Mouse (Mus musculus) heart, adult 2 months (tissue): ENCODE data around the gene Plac1.

Experiments used
- EP300 ChIP-seq: fragments of 200-500 bp; IDR thresholded peaks from 2 replicates; pipeline ENCODE4 v1.6.1; 2011; ENCODE audit warnings: low read depth, low read length, control low read depth; ENCODE audit not compliant: insufficient read depth
- POLR2A ChIP-seq: fragments of 200-500 bp; IDR thresholded peaks from 2 replicates; pipeline ENCODE4 v1.6.1; 2011; ENCODE audit warnings: mild to moderate bottlenecking, low read depth, low read length, control low read depth; ENCODE audit not compliant: insufficient read depth

DNA sequence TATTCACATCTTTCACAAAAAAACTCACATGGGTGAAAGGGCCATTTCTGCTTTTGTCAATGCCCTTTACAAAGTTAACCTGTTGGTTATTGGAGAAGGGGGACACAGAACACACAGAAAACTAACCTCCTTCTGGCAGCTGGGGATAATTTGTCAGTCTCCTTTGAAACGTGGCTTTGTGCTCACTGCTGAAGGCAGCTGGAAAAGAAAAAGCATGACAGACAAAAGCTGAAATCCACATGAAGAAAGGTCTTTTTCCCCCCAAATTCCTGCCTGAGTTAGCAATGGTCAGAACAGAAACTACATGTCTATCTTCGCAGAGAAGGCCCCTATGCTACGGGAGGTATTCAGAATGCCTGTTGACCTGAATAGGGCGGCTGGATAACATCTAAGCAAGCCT lies 141.6 kb downstream of the Plac1 start:
- TF ChIP-seq EP300 (no peak), POLR2A (no peak)
